ENCODE assay signal across 10 mouse cellular contexts in the genomic region with DNA sequence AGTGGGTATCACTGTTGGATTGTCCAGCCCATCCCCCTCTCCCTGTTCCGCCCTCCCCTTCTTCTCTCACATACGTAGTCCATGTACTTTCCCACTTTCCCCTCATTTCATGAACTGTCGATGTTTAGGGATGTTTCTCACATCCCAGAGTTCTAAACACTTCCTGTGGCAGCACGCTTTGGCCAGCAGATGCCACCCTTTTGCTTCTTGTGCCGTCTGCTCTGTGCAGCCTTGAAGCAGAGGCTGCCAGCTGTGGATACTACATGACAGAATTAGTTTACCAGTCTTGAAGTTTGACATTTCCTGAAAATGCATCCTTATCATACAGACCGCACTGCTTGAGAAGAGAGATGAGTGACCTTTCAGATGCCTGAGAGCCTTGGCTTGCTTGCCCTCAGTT. TPM values are rescaled to one million over a fixed set of nuclear protein-coding genes. Genes with fewer than 3 reads are reported as not detected.
DNase-seq lines count a peak whose midpoint lies in the region; ATAC-seq and TF ChIP-seq lines count a peak whose summit lies in the region.
"Had no signal": no experiment of that assay in that cellular context is flagged by ENCODE, and none has a peak within 500 bp of the region (broad histone marks: within the 10 kb centered on the region; RNA-seq: fewer than 3 reads in every experiment).

No protein-coding gene starts in this region.

- H3K27me3 ChIP-seq in forebrain, embryonic 14.5 days (replicated peaks; ENCODE audit: control insufficient read depth, insufficient read depth, low read length), result no peaks in the 10 kb centered on the region
- no peaks in the 10 kb centered on the region for H3K27me3 ChIP-seq in forebrain, embryonic 13.5 days
- H3K27me3 ChIP-seq in liver, embryonic 14.5 days (ENCODE audit: control insufficient read depth, insufficient read depth, low read length), result no peaks in the 10 kb centered on the region
- H3K27me3 ChIP-seq in liver, embryonic 12.5 days (replicated peaks), result no peaks in the 10 kb centered on the region
- H3K27me3 ChIP-seq: embryonic facial prominence, embryonic 12.5 days had no signal

- ATAC-seq in forebrain, embryonic 14.5 days, result no peak
- no peak for ATAC-seq in forebrain, embryonic 13.5 days
- no peak for ATAC-seq in liver, embryonic 14.5 days (ENCODE audit: insufficient read depth)
- no peak for ATAC-seq in liver, embryonic 12.5 days

- TF ChIP-seq CTCF in liver, embryonic 14.5 days (IDR thresholded peaks at IDR 0.05; ENCODE audit: low read depth), result peak; percentile 41

- H3K4me2 ChIP-seq in forebrain, embryonic 14.5 days (ENCODE audit: low read length), result no peak overlapping the region
- H3K4me2 ChIP-seq in forebrain, embryonic 13.5 days, result no peak overlapping the region
- H3K4me2 ChIP-seq in liver, embryonic 14.5 days (ENCODE audit: low read depth), result no peak overlapping the region
- H3K4me2 ChIP-seq in liver, embryonic 12.5 days, result no peak overlapping the region
- H3K4me2 ChIP-seq: embryonic facial prominence, embryonic 12.5 days had no signal

- H3K36me3 ChIP-seq in forebrain, embryonic 14.5 days (ENCODE audit: control insufficient read depth, insufficient read depth, low read length), result 0 out of 2 replicates have a peak, but pooled peaks cover 8% of the 10 kb centered on the region
- peaks cover 14% of the 10 kb centered on the region for H3K36me3 ChIP-seq in forebrain, embryonic 13.5 days (ENCODE audit: poor library complexity, severe bottlenecking)
- H3K36me3 ChIP-seq in liver, embryonic 14.5 days (replicated peaks; ENCODE audit: control insufficient read depth, insufficient read depth, low read depth), result no peaks in the 10 kb centered on the region
- peaks cover 23% of the 10 kb centered on the region for H3K36me3 ChIP-seq in liver, embryonic 12.5 days

- H3K27ac ChIP-seq in forebrain, embryonic 14.5 days (ENCODE audit: low read depth, low read length), result no peak overlapping the region
- no peak overlapping the region for H3K27ac ChIP-seq in forebrain, embryonic 13.5 days
- H3K27ac ChIP-seq in liver, embryonic 14.5 days, result no peak overlapping the region
- no peak overlapping the region for H3K27ac ChIP-seq in liver, embryonic 12.5 days
- H3K27ac ChIP-seq: embryonic facial prominence, embryonic 12.5 days had no signal

- H3K4me3 ChIP-seq in forebrain, embryonic 14.5 days (ENCODE audit: low read depth, low read length), result no peak overlapping the region
- H3K4me3 ChIP-seq in forebrain, embryonic 13.5 days, result no peak overlapping the region
- no peak overlapping the region for H3K4me3 ChIP-seq in liver, embryonic 14.5 days (ENCODE audit: insufficient read depth in 1 of 2, low read depth in 2 of 2, low read length in 2 of 2)
- H3K4me3 ChIP-seq in liver, embryonic 12.5 days, result no peak overlapping the region
- H3K4me3 ChIP-seq: embryonic facial prominence, embryonic 12.5 days had no signal

- H3K9me3 ChIP-seq in forebrain, embryonic 14.5 days (replicated peaks; ENCODE audit: control insufficient read depth, low read length), result no peaks in the 10 kb centered on the region
- no peaks in the 10 kb centered on the region for H3K9me3 ChIP-seq in forebrain, embryonic 13.5 days (replicated peaks)
- no peaks in the 10 kb centered on the region for H3K9me3 ChIP-seq in liver, embryonic 14.5 days (ENCODE audit: control insufficient read depth, low read length)
- H3K9me3 ChIP-seq in liver, embryonic 12.5 days (replicated peaks), result no peaks in the 10 kb centered on the region
- H3K9me3 ChIP-seq: embryonic facial prominence, embryonic 12.5 days had no signal

- no peak for TF ChIP-seq EP300 in liver, embryonic 14.5 days (IDR thresholded peaks at IDR 0.05; ENCODE audit: low read depth)

- peak; percentile 43 for DNase-seq in forebrain, embryonic 14.5 days (ENCODE audit: low spot score)
- no peak for DNase-seq in liver, embryonic 14.5 days (ENCODE audit: low read depth in 3 of 3, low spot score in 3 of 3)
- DNase-seq in kidney, postnatal 25 days, result peak; percentile 40 to 48
- peak; percentile 37 for DNase-seq in retina, embryonic 14.5 days (ENCODE audit: low spot score)
- DNase-seq in spleen, postnatal 36 days (ENCODE audit: low spot score in 2 of 2), result no peak
- no peak for DNase-seq in yolk sac, embryonic 10.5 days (ENCODE audit: low spot score)

- H3K4me1 ChIP-seq in forebrain, embryonic 14.5 days (ENCODE audit: control insufficient read depth, insufficient read depth, low read length), result no peaks in the 10 kb centered on the region
- peaks cover 12% of the 10 kb centered on the region for H3K4me1 ChIP-seq in forebrain, embryonic 13.5 days
- no peaks in the 10 kb centered on the region for H3K4me1 ChIP-seq in liver, embryonic 14.5 days (replicated peaks; ENCODE audit: control insufficient read depth in 2 of 2, insufficient read depth in 2 of 2, low read length in 1 of 2)
- H3K4me1 ChIP-seq in liver, embryonic 12.5 days, result no peaks in the 10 kb centered on the region

- WGBS in forebrain, embryonic 14.5 days, result 76% methylated on average over 6 of the region's 6 CpGs
- WGBS in forebrain, embryonic 13.5 days, result 66% methylated on average over 6 of the region's 6 CpGs
- WGBS in liver, embryonic 14.5 days (ENCODE audit: insufficient replicate concordance), result 64% methylated on average over 6 of the region's 6 CpGs
- WGBS in liver, embryonic 12.5 days (ENCODE audit: insufficient replicate concordance), result 63% methylated on average over 6 of the region's 6 CpGs

- H3K9ac ChIP-seq in forebrain, embryonic 14.5 days (ENCODE audit: low read length), result no peak overlapping the region
- H3K9ac ChIP-seq in forebrain, embryonic 13.5 days, result no peak overlapping the region
- H3K9ac ChIP-seq in liver, embryonic 14.5 days (replicated peaks), result no peak overlapping the region
- H3K9ac ChIP-seq in liver, embryonic 12.5 days, result no peak overlapping the region
- H3K9ac ChIP-seq: embryonic facial prominence, embryonic 12.5 days had no signal

RNA-seq across cellular contexts. Expression of a gene that starts 36.4 kb away (rescaled TPM):
- polyA plus RNA-seq in forebrain, embryonic 14.5 days (2014; fragmentation: Nextera tagmentation; extraction: Ambion mirVana), result 0.27 and 0.77 TPM in 2 replicates
- polyA plus RNA-seq in forebrain, embryonic 13.5 days (2015; fragmentation: Nextera tagmentation; extraction: Ambion mirVana), result 0.14 TPM in 1 of 2 replicates, not detected in the other
- polyA plus RNA-seq in liver, embryonic 14.5 days (2012; rRNA removed), result 0.01 and 0.02 TPM in 2 replicates
- polyA plus RNA-seq in liver, embryonic 14.5 days (2014; fragmentation: Nextera tagmentation; extraction: Ambion mirVana), result not detected in 2 replicates
- polyA plus RNA-seq in liver, embryonic 12.5 days (2016; fragmentation: Nextera tagmentation; extraction: Ambion mirVana), result not detected in 2 replicates

RNA-seq across cellular contexts. Expression of a gene that starts 48.0 kb away (rescaled TPM):
- polyA plus RNA-seq in forebrain, embryonic 14.5 days (2014; fragmentation: Nextera tagmentation; extraction: Ambion mirVana), result not detected in 2 replicates
- polyA plus RNA-seq in forebrain, embryonic 13.5 days (2015; fragmentation: Nextera tagmentation; extraction: Ambion mirVana), result not detected in 2 replicates
- polyA plus RNA-seq in liver, embryonic 14.5 days (2012; rRNA removed), result not detected in 2 replicates
- not detected in 2 replicates for polyA plus RNA-seq in liver, embryonic 14.5 days (2014; fragmentation: Nextera tagmentation; extraction: Ambion mirVana)
- not detected in 2 replicates for polyA plus RNA-seq in liver, embryonic 12.5 days (2016; fragmentation: Nextera tagmentation; extraction: Ambion mirVana)
- polyA plus RNA-seq: embryonic facial prominence, embryonic 12.5 days; neural tube, embryonic 14.5 days had no signal

RNA-seq across cellular contexts. Expression of a gene that starts 55.8 kb away (rescaled TPM):
- not detected in 2 replicates for polyA plus RNA-seq in forebrain, embryonic 14.5 days (2014; fragmentation: Nextera tagmentation; extraction: Ambion mirVana)
- not detected in 2 replicates for polyA plus RNA-seq in forebrain, embryonic 13.5 days (2015; fragmentation: Nextera tagmentation; extraction: Ambion mirVana)
- not detected in 2 replicates for polyA plus RNA-seq in liver, embryonic 14.5 days (2012; rRNA removed)
- polyA plus RNA-seq in liver, embryonic 14.5 days (2014; fragmentation: Nextera tagmentation; extraction: Ambion mirVana), result not detected in 2 replicates
- not detected in 2 replicates for polyA plus RNA-seq in liver, embryonic 12.5 days (2016; fragmentation: Nextera tagmentation; extraction: Ambion mirVana)
- polyA plus RNA-seq: neural tube, embryonic 14.5 days had no signal

Comparison
In these comparisons a context has a peak if more than half of its experiments do, and no peak if none do; other contexts are left out.
1. DNase-seq: peak in forebrain, embryonic 14.5 days (single experiment), kidney, postnatal 25 days (2 of 2) and retina, embryonic 14.5 days (single experiment); none in liver, embryonic 14.5 days (0 of 3), spleen, postnatal 36 days (0 of 2) and yolk sac, embryonic 10.5 days (single experiment).